Mouse (Mus musculus): ENCODE measurements at regions not wholly inside any gene's neighbourhood (a gene's known extent, or its start where the extent isn't known, plus 50 kb on each side); places are given as distances from the start of the nearest gene placed in this dataset.

DNA sequence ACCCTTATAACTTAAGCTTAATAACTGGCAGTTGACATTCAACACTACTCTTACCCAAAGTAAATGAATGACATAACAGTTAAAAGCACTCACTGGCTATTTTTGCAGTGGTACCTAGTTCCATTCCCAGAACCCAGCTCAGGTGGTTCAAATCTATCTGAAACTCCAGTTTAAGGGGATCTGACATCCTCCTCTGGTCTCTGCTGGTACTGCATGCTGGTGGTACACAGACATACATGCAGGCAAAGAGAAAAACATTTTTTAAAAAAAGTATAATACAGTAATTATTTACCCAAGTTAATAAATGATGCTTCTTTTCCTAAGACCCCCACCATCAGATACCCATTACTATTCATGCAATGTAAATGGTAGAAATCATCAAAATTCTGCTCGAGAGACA lies 81.3 kb upstream of the Arntl start:
- no peaks in the 10 kb centered on the region for H3K9me3 ChIP-seq (replicated peaks; ENCODE audit: control insufficient read depth, low read length)
- TF ChIP-seq CTCF (IDR thresholded peaks at IDR 0.05; ENCODE audit: low read depth) (no peak), EP300 (IDR thresholded peaks at IDR 0.05; ENCODE audit: low read depth) (no peak)
- 62% methylated on average over 1 of the region's 1 CpGs for WGBS
- H3K27me3 ChIP-seq (ENCODE audit: control insufficient read depth, insufficient read depth, low read length) = no peaks in the 10 kb centered on the region
- no peak overlapping the region for H3K9ac ChIP-seq (replicated peaks; ENCODE audit: low read depth, low read length)
- no peak for DNase-seq (ENCODE audit: low spot score)
- no peak overlapping the region for H3K4me2 ChIP-seq (ENCODE audit: low read depth, low read length)
- no peaks in the 10 kb centered on the region for H3K36me3 ChIP-seq (replicated peaks; ENCODE audit: control insufficient read depth, insufficient read depth, low read length)
- H3K27ac ChIP-seq (ENCODE audit: low read depth) = no peak overlapping the region
- H3K4me1 ChIP-seq (ENCODE audit: control insufficient read depth, insufficient read depth) = no peaks in the 10 kb centered on the region
- ATAC-seq (ENCODE audit: insufficient read depth, low read depth) = no peak
- no peak overlapping the region for H3K4me3 ChIP-seq (ENCODE audit: low read depth, low read length)

DNA sequence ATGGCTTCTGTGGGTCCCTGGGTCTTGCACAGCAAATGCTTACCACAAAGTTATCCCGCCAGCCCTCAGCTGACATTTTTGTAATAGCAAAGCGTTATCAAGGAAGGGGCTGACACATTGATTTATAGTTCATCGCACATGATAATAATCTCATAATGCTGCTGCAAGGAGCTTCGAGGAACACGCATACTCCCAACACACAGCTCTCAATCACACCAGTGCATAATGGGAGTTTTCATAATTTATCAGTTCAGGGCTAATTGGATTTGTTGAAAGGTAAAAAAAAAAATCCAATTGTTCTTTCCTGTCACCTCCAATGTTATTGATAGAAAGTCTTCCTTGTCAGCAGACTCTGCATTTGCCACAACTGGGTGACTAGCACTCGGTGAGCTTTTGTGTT lies 76.7 kb upstream of the Arntl start:
- Histone ChIP-seq H3K36me3 (replicated peaks; ENCODE audit: control insufficient read depth, insufficient read depth, low read length) (no peaks in the 10 kb centered on the region), H3K27ac (ENCODE audit: low read depth) (no peak overlapping the region), H3K27me3 (ENCODE audit: control insufficient read depth, insufficient read depth, low read length) (no peaks in the 10 kb centered on the region), H3K9me3 (replicated peaks; ENCODE audit: control insufficient read depth, low read length) (no peaks in the 10 kb centered on the region), H3K4me2 (ENCODE audit: low read depth, low read length) (no peak overlapping the region), H3K9ac (replicated peaks; ENCODE audit: low read depth, low read length) (no peak overlapping the region), H3K4me1 (ENCODE audit: control insufficient read depth, insufficient read depth) (no peaks in the 10 kb centered on the region), H3K4me3 (ENCODE audit: low read depth, low read length) (no peak overlapping the region)
- 75% methylated on average over 6 of the region's 6 CpGs for WGBS
- DNase-seq (ENCODE audit: low spot score) (no peak), ATAC-seq (ENCODE audit: insufficient read depth, low read depth) (no peak)
- TF ChIP-seq CTCF (IDR thresholded peaks at IDR 0.05; ENCODE audit: low read depth) (no peak), EP300 (IDR thresholded peaks at IDR 0.05; ENCODE audit: low read depth) (no peak)

DNA sequence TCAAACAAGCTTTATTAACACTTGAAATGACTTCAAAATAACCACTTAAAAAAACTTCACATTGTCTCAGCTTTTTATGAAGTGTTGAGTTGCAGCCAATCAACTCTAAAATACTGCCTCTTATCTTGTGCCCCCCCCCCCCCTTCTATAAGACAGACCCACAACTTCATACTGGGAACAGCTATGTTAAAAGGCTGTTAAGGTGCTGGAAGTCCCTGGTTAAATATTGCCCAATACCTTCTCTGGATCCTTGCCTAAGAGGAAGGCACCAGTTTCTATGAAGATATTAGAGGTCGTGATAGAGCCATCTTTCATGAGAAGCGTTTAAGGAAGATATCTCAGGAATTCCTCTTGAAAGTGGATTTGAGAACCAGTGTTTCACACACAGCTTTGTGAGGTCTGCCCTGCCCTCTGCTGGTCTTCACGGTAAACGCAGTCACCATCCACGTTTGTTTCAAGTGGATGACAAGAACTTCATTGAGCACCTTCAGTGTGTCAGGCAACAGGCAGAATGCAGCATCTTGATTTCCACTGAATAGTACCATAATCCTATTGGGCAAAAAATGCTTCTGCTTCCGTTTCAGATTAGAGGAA lies 75.2 kb upstream of the Arntl start:
- no peaks in the 10 kb centered on the region for H3K27me3 ChIP-seq (ENCODE audit: control insufficient read depth, insufficient read depth, low read length)
- 2% methylated on average over 6 of the region's 6 CpGs for WGBS
- H3K27ac ChIP-seq (ENCODE audit: low read depth) = no peak overlapping the region
- no peaks in the 10 kb centered on the region for H3K4me1 ChIP-seq (ENCODE audit: control insufficient read depth, insufficient read depth)
- peak; percentile 76 for DNase-seq (ENCODE audit: low spot score)
- no peak overlapping the region for H3K4me2 ChIP-seq (ENCODE audit: low read depth, low read length)
- no peak overlapping the region for H3K4me3 ChIP-seq (ENCODE audit: low read depth, low read length)
- H3K36me3 ChIP-seq (replicated peaks; ENCODE audit: control insufficient read depth, insufficient read depth, low read length) = no peaks in the 10 kb centered on the region
- ATAC-seq (ENCODE audit: insufficient read depth, low read depth) = no peak; the same call in 1 of the 2 replicates
- no peak for TF ChIP-seq EP300 (IDR thresholded peaks at IDR 0.05; ENCODE audit: low read depth)
- peak; percentile 92 for TF ChIP-seq CTCF (IDR thresholded peaks at IDR 0.05; ENCODE audit: low read depth)
- no peak overlapping the region for H3K9ac ChIP-seq (replicated peaks; ENCODE audit: low read depth, low read length)
- H3K9me3 ChIP-seq (replicated peaks; ENCODE audit: control insufficient read depth, low read length) = no peaks in the 10 kb centered on the region

DNA sequence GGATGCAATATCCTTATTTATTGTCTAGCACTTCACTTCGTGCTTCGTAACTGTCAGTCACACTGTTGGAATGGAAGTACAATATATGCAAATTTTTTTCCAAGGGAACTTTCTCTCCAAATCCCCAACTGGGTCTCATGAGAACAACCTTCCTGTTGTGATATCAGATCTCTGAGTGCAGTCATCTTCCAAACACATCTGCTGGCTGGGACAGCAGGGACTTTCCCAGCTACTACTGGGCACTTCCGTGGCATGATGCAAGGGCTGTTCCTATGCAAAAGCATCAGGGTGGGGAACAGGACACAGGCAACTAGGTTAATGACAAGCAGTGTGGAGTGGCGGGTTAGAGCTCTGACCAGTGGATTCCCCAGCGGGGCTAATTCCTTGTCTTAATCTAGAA lies 73.4 kb upstream of the Arntl start:
- Histone ChIP-seq H3K9me3 (replicated peaks; ENCODE audit: control insufficient read depth, low read length) (no peaks in the 10 kb centered on the region), H3K4me2 (ENCODE audit: low read depth, low read length) (no peak overlapping the region), H3K9ac (replicated peaks; ENCODE audit: low read depth, low read length) (no peak overlapping the region), H3K4me3 (ENCODE audit: low read depth, low read length) (no peak overlapping the region), H3K27ac (ENCODE audit: low read depth) (no peak overlapping the region), H3K27me3 (ENCODE audit: control insufficient read depth, insufficient read depth, low read length) (no peaks in the 10 kb centered on the region), H3K36me3 (replicated peaks; ENCODE audit: control insufficient read depth, insufficient read depth, low read length) (no peaks in the 10 kb centered on the region), H3K4me1 (ENCODE audit: control insufficient read depth, insufficient read depth) (no peaks in the 10 kb centered on the region)
- TF ChIP-seq CTCF (IDR thresholded peaks at IDR 0.05; ENCODE audit: low read depth) = no peak
- TF ChIP-seq EP300 (IDR thresholded peaks at IDR 0.05; ENCODE audit: low read depth) = no peak
- 63% methylated on average over 5 of the region's 5 CpGs for WGBS
- no peak for DNase-seq (ENCODE audit: low spot score)
- no peak for ATAC-seq (ENCODE audit: insufficient read depth, low read depth)

DNA sequence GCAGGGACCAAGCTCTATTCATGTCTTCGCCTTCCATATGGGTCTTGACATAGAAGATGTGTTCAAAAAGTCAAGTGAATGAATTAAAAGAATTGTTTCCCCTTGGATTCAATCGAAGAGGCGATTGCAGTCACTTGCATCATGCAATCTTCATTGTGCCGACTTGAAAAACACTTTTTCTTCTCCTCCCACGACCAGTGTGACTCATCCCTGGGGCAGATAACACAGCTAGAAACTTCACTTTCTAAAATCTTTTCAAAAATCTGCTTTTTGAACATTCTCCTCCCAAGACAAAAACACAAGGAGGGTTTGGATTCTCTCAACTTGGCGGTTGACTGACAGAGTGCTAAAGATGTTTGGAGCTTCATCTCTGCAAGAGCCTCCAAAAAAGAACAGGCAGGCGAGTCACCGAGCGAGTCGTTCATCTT lies 67.2 kb upstream of the Arntl start:
- no peaks in the 10 kb centered on the region for H3K4me1 ChIP-seq (ENCODE audit: control insufficient read depth, insufficient read depth)
- no peaks in the 10 kb centered on the region for H3K9me3 ChIP-seq (replicated peaks; ENCODE audit: control insufficient read depth, low read length)
- no peak overlapping the region for H3K27ac ChIP-seq (ENCODE audit: low read depth)
- no peak for DNase-seq (ENCODE audit: low spot score)
- no peak for TF ChIP-seq CTCF (IDR thresholded peaks at IDR 0.05; ENCODE audit: low read depth)
- no peak for TF ChIP-seq EP300 (IDR thresholded peaks at IDR 0.05; ENCODE audit: low read depth)
- no peak overlapping the region for H3K4me3 ChIP-seq (ENCODE audit: low read depth, low read length)
- H3K9ac ChIP-seq (replicated peaks; ENCODE audit: low read depth, low read length) = no peak overlapping the region
- WGBS = 66% methylated on average over 10 of the region's 10 CpGs
- no peaks in the 10 kb centered on the region for H3K36me3 ChIP-seq (replicated peaks; ENCODE audit: control insufficient read depth, insufficient read depth, low read length)
- H3K27me3 ChIP-seq (ENCODE audit: control insufficient read depth, insufficient read depth, low read length) = 0 out of 2 replicates have a peak, but pooled peaks cover 3% of the 10 kb centered on the region
- H3K4me2 ChIP-seq (ENCODE audit: low read depth, low read length) = no peak overlapping the region
- no peak for ATAC-seq (ENCODE audit: insufficient read depth, low read depth)
